Mouse (Mus musculus) T-helper 17 cell (primary cell): ENCODE results near the gene Eif4g1.

Source experiments
- in situ Hi-C, 2 experiments: fragments of 300-600 bp; cut with MboI, MseI; formaldehyde crosslinking; loops; 1 replicate in 1 of 2; 2 replicates in 1 of 2; pipeline ENCODE4 v1.15.1; 2025; ENCODE audit warnings: high pct_unique_total_duplicates in 2 of 2

The Eif4g1 gene

GRCm38 (mm10) chr16:20668013-20668412 lies at the start of gene Eif4g1:
Gene Eif4g1, plus strand, starts transcription at chr16:20668313.
- in situ Hi-C loops: loop anchor here in 1 of 2 experiments (25.0 kb wide), 1 partner anchor 706 kb away; no protein-coding TSS in a partner anchor

DNA sequence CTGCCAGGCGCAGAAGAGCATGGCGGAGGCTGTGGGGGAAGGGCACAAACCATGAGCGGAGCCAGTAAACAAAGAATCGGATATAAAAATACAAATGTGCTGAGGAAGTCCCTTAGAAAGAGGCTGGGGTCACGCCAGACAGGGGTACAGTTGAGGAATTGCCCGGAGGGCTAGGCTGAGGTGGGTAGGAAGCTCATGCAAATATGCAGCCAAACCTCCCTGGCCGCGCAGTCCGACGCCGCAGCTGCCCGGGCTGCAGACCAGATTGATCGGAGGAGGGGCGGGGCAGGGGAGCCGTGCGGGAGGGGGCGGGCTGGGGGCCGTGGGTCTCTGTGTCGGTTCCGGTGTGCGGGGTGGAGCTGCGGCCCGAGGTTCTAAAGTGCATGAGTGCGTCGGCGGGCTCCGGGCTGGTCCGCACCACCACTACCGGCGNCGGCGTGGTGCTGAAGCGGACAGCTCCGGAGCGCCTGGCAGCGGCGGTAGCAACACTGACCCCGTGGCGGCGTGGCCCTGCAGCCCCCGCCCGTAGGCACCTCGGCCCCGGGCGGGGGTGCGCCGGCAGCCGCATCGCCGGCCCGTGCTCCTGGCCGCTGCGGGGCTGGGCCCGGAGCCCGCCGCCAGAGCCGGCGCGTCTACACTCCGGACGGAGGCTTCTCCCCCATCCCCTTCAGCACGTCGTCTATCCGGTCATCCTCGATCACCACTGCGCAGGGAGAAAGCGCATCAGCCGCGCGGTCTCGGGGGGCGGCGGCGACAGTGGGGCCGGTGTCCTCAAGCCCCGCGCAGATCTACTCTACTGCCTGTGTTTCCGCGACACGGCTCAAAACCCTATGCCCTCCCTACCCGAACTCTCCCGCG lies 48.3 kb upstream of the Eif4g1 start:
- in situ Hi-C loops: loop anchor here in 1 of 2 experiments (5.0 kb wide), 2 partner anchors 33 to 98 kb away; partner anchors contain the start of genes Clcn2, Polr2h and Psmd2

DNA sequence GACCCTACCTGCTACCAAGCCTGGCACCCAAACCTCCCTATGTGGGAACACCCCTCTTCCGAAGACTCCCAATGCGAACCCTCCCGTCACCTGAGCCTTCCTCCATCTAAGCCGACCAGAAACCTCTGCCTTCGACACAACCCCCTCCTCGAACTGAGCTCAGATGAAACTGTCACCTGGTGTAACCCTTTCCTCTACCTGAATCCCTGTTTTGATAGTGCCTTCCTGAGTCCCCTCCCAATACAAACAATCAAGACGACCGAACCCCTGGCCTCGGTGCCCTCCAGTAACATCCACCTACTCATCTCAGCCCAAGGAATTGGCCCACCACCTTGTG lies 47.7 kb upstream of the Eif4g1 start:
- in situ Hi-C loops: no loop called here

GRCm38 (mm10) chr16:20620751-20621190 lies 47.3 kb upstream of the Eif4g1 start:
- in situ Hi-C loops: no loop called here

DNA sequence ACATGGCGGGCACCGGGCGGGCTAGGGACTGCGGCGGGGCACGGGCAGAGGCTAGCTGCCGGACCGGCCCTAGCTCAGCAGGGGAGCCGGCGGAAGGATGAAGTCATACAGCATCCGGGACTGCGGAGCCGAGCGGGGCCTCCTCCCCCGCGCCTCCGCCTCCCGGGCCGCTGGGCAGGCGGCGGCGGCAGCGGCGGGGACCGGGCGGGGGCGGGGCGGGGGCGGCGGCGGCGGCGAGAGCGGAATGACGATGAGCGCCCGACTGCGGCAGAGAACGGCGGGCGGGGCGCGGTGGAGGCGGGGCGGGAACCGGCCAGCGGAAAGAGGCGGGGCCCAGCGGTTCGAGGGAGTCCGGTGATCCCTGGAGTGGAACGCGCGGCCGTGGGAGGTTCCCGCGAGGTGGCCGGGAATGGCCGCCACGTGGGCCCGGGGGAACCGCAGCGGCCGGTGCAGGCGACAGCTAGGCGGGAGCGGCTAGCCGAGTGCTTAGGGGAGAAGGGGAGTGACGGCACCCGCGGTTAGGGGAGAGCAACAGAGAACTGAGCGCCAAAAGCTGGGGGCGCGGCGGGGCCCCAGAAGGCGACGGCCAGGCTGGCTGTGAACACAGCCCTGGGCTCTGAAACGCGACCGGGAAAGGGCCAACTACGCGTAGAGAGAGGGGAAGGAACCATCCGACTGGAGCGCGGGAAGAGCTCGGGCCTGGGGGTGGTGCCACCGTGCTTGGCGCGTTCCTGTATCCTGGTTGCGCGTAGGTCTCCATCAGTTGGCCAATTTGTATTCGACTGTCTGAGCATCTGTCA lies 46.7 kb upstream of the Eif4g1 start, which contains the start of gene Camk2n2:
Gene Camk2n2 (minus strand): TSS at position 97 of the 800 bp plus-strand sequence.
- in situ Hi-C loops: no loop called here

GRCm38 (mm10) chr16:20621991-20622685 lies 46.0 kb upstream of the Eif4g1 start:
- in situ Hi-C loops: no loop called here

DNA sequence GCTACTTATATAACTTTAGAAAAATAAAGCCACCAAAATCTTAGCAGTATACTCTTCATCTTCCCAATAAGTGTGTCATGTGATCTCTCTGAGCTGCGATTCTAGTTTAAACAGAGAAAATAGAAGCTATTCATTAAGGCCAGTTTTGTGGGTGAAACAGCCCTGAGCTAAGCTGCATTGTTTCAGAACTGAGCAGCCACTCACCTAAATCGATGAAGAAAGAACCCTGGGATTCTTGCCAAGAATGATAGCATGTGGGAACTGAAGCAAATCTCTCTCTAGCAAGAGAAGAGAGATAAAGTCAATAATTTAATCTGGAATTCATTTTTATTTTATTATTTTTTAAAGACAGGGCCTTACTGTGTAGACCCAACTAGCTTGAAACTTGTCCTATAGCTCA lies 44.9 kb upstream of the Eif4g1 start:
- in situ Hi-C loops: no loop called here

GRCm38 (mm10) chr16:20628871-20629391 lies 39.2 kb upstream of the Eif4g1 start:
- in situ Hi-C loops: no loop called here

- in situ Hi-C loops: no loop called here
Observed at GRCm38 (mm10) chr16:20629731-20630634, 38.1 kb upstream of the Eif4g1 start, which contains the start of gene Ece2. Gene Ece2, plus strand, starts transcription at chr16:20629828.

DNA sequence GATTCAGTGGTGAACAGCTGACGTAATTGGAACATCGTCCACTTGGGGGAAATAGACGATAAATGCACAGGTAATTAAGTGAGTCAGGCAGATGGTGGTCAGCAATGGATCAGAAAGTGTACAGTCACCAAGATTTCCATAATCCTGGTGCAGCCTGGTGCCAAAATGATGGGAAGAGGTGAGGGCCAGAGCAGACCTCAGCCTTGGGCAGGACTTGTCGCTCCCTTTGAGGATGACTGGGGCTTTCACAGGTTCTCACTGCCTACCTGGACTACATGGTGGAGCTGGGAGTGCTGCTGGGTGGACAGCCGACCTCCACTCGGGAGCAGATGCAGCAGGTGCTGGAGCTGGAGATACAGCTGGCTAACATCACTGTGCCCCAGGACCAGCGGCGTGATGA lies 30.7 kb upstream of the Eif4g1 start:
- in situ Hi-C loops: no loop called here

GRCm38 (mm10) chr16:20638367-20638766 lies 29.7 kb upstream of the Eif4g1 start:
- in situ Hi-C loops: no loop called here

GRCm38 (mm10) chr16:20642161-20642560 lies 26.0 kb upstream of the Eif4g1 start:
- in situ Hi-C loops: no loop called here

- in situ Hi-C loops: no loop called here
Observed at GRCm38 (mm10) chr16:20643911-20644310, 24.2 kb upstream of the Eif4g1 start.

DNA sequence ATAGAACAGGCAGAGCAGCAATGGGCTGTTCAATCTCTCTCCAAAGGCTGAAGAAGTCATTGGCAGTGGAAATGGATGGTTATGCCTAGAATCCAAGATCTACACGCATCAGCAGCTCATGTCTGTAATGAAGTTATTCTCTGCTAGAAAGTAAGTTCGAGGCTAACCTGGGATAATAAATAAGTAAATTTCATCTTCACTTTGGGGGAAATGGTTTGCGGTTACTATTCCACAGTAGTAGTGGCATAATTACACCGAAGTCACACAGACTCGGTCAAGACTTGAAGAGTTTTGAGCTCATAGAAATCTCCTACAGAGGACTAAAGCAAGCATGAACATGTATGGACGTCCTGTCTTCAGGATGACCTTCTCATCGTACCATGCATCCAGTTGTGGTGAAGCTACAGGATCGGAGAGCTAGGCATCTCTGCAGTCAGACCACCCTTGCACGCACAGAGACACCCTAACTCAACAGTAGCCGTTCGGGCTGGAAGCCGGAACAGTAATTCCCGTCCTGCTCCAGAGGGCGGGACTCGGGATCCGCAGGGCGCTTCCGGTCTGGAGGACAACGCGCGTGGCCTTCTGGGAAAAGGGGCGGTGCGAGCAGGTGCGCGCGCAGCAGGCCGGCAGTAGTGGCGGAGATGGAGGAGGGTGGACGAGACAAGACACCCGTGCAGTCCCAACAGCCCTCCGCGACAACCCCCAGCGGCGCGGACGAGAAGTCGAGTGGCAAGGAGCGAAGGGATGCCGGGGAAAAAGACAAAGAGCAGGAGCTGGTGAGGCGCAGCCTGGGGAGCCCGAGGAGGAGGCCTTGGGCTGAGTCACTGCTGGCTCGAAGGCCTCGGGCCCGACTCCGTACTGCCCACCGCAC lies 16.8 kb upstream of the Eif4g1 start, which contains the start of gene Psmd2:
Gene Psmd2 (plus strand): TSS at position 577 of the 871 bp plus-strand sequence.
- in situ Hi-C loops: loop anchor here in 1 of 2 experiments (5.0 to 25.0 kb wide), 2 partner anchors 34 to 689 kb away; no protein-coding TSS in a partner anchor

GRCm38 (mm10) chr16:20651947-20652310 lies 16.2 kb upstream of the Eif4g1 start:
- in situ Hi-C loops: loop anchor here in 1 of 2 experiments (5.0 to 25.0 kb wide), 2 partner anchors 35 to 690 kb away; no protein-coding TSS in a partner anchor

GRCm38 (mm10) chr16:20653315-20653714 lies 14.8 kb upstream of the Eif4g1 start:
- in situ Hi-C loops: loop anchor here in 1 of 2 experiments (5.0 to 25.0 kb wide), 2 partner anchors 36 to 691 kb away; no protein-coding TSS in a partner anchor

- in situ Hi-C loops: loop anchor here in 1 of 2 experiments (25.0 kb wide), 1 partner anchor 695 kb away; no protein-coding TSS in a partner anchor
Observed at GRCm38 (mm10) chr16:20657661-20658060, 10.5 kb upstream of the Eif4g1 start.

GRCm38 (mm10) chr16:20670291-20670690 lies 2.2 kb downstream of the Eif4g1 start:
- in situ Hi-C loops: loop anchor here (5.0 to 25.0 kb wide), 3 partner anchors 58 to 708 kb away; partner anchors contain the start of genes Abcf3 (in 1 of the 2), Alg3 (in 1 of the 2), Eef1akmt4 (in 1 of the 2) and Gm49333 (in 1 of the 2)
